Mouse (Mus musculus) yolk sac, embryonic 10.5 days (tissue): ENCODE measurements around the gene Mcrs1.
"Not testable (repeated sequence)": the region's sequence is repeated elsewhere in the genome, so short reads cannot be mapped to it uniquely, and the experiment has no call there.

Source experiments
- DNase-seq: peaks from one replicate; pipeline ENCODE4 v3.0.0-alpha.2; 2017; ENCODE audit warnings: low spot score

Gene Mcrs1

DNA sequence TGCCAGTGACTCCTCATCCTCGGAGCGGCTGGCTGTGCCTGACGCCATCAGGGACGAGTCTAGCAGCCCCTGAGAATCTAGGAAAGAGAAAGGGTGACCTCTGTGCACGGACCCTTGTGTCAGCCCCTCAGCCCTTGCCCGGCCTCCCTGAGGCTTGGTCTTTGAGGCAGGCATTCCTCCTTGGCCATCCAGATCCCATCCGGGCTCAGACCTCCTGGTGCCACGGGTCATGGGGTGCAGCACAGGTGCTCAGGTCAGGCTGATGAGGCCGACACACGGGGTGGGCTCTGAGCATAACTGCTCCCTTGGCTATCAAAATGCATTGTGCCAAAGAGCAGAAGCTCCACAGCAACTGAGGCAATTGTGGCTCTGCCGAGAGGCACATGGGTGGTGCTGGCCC is 1.8 kb downstream of the Mcrs1 start:
- no peak for DNase-seq

DNA sequence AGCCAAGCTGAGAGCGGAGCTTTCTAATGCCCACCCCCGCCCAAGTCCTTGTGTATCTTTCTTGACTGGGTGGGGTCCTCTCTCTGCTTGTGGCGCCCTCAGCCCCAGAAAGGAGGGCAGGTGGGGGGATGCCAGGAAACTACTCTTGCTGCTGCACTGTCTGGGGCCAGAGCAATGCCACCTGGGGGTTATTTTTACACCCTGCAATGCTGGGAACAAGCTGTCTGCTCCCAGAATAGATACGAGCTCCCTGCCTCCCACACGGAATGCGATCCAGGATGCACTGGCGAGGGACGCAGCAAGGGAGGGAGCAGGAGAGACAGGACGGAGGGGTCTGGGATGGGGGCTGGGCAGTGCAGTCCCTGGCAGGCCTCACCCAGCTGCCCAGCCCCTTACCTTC is 2.8 kb downstream of the Mcrs1 start:
- no peak for DNase-seq

DNA sequence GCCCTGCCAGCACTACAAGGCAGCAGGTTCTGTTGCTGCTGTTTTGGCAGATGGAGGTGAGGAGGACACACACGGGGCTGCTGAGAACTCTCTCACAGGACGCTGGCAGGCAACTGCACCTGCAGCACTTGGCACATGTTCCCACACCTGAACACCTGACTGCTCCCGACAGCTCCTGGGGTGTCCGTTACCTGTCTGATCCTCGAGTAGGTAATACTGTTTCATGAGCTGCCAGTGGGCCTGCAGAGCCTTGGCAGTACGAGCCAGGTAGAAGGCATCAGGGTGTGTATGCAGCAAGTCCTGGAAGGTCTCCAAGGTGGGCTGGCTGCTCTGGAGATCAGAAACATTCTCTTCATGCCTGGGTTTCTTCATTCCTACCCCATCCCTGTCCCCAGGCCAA is 5.0 kb downstream of the Mcrs1 start:
- DNase-seq = not testable (repeated sequence)

DNA sequence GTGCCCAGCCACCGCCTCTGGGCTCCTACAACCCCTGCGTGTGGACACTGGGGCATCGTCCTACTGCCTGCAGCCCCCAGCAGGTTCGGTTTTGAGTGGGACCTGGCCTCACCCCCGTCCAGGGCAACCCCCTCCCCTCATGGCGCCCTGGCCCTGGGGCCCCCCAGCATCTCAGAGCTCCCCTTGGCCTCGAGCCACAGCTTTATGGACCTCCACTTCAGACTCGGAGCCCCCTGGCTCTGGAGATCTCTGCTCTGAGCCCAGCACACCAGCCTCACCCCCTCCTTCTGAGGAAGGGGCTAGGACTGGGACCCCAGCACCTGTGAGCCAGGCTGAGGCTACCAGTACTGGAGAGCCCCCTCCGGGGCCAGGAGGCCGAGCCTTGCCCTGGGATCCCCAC is 9.7 kb downstream of the Mcrs1 start:
- DNase-seq = no peak

DNA sequence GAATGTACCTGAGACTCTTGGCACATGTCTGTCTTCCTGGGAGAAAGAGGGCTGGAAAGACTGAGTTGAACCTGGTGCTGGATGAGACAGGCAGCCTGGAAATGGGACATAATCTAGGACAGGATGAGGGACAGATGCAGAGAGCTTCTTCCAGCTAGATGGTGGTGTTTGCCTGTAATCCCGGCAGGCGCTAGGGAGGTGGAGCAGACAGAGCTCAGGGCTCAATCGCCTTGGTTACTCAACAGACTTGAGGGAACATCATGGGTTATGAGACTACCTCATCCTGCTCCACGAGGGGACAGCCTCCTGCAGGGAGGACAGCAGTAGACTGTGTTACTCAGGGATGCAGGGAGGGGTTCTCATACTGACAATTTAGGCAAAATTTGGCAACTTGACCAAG is 10.5 kb downstream of the Mcrs1 start:
- DNase-seq = no peak

DNA sequence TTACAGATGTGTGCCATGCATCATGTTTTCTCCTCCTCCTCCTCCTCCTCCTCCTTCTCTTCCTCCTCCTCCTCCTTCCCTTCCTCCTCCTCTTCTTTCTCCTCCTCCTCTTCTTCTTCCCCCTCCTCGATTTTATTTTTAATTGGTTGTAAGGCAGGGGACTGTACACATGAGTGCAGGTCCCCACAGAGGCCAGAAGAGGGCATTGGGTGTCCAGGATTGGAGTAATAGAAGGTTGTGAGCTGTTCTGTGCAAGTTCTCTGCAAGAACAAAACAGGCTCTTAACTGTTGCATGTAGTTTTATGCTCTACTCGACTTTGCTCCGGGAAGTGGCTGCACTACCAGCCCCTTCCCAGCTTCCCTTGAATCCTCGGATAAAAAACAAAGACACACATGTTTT is 11.6 kb downstream of the Mcrs1 start:
- no peak for DNase-seq

DNA sequence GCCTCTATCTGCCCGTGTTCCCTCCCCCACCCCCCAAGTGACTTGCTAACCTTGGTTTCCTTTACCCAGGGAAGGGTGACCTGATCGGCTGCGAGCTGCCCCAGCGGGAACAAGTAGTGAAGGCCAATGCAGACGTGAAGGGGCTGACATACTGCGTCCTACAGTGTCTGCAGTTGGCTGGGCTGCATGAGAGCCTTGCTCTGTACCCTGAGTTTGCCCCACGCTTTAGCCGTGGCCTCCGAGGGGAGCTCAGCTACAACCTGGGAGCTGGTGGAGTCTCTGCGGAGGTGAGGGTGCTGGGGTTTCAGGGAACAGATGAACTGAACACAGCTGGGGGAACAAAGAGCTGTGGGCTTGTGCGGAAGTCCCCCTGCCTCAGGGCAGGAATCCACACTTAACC is 13.8 kb downstream of the Mcrs1 start:
- no peak for DNase-seq

DNA sequence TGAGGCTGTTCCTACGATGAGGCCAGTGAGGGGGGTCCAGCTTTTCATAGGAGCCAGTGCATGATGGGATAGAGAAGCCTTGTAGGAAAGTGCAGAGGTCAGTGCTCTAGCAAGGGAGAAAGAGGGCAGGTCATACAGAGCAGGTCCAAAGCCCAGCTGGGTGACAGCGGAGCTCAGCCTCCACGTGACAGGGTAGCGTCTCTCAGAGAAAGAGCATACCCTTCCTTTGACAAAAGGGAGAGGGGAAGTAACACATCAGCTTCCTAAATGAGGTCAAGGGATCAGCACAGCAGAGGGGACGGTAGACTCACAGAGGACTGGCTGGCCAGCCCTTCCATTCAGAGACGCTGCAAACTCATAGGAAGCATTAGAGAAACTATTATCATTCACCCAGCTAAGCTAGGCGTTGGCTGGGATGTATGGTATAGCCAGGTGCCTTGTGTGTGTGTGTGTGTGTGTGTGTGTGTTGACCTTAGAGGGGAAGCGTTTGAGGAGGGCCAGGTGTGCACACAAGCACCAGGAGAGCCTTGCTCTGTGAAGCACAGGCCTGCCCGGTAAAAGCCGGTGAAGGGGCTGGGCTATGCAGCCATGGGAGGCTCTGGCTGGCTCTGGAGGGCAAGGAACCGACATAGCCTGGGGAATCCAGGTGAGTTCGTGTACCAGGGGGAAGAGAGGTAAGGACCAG is 17.3 kb downstream of the Mcrs1 start:
- peak; percentile 73 for DNase-seq

DNA sequence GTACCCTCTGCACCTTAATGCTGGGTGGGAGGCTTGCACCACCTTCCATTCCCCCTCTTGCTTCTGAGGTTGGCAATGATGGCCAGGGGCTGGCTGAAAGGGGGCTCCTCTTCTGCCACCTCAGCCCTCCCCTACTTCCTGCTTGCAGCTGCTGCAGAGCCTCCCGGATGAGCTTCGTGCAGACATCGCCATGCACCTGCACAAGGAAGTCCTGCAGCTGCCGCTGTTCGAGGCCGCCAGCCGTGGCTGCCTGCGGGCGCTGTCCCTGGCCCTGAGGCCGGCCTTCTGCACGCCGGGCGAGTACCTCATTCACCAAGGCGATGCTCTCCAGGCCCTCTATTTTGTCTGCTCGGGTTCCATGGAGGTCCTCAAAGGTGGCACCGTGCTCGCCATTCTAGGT is 18.0 kb downstream of the Mcrs1 start:
- no peak for DNase-seq

DNA sequence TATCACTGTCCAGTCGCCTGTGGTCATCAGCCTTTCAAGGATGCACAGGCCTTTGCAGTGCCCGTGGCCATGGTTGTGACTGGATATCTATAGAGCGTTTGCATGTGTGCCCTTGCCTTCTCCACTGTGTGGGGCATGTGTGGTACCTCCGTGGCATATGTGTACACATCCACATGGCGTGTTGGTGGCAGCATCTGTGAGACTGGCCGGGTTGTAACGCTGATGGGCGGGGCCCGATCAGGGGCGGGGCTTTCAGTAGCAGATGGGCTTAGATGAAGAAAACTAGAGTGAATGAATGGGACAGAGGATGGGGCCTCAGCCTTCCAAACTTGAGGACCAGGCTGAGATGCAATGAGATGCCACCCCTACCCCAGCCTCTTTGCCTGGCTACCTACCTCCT is 19.8 kb downstream of the Mcrs1 start:
- DNase-seq = no peak

DNA sequence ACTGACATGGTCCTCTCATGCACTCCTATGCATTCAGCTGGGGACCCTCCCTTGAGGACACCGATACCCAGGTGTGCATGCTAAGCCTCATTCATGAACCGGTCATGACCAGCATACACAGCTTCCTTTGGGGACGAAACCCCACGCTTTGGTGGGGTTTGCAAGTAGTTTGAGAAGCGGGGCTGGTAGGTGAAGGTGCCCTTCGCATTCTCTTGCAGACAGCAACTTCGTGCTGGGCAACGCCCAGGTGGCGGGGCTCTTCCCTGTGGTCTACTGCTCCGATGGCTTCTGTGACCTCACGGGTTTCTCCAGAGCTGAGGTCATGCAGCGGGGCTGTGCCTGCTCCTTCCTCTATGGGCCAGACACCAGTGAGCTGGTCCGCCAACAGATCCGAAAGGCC is 25.7 kb downstream of the Mcrs1 start:
- DNase-seq = no peak

DNA sequence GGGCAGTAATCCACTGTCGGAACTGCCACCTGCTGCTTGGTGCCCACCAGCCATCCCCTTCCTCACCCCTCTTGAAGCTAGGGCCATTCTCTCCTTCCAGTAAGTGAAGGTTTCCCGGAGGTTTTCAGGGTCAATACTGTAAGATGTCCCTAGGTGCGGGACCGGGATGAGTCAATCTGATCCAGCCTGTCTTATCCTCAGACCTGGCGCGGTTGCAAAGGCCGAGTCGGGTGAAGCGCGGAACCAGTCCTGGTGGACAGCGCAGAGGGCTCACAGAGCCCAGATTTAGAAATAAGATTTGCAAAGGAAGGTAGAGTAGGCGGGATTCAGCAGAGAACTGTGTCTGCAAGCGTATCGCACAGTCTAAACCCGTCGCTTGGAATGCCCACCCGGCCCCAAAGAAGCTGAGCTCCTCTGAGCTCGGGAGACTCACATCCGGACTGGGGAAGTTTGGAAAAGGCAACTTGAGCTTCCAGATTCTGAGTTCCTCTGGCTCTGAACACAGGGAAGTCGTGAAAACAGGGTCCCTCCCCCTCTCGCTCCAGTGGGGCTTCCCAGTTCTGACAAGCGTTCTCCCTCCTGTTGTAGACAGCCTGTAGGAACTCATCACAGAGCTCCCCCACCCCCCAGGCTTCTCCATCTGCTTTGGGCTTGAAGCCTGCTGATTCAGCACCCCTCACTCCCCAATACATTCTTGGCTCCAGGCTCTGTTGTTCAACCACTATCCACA is 26.5 kb downstream of the Mcrs1 start:
- DNase-seq = no peak

DNA sequence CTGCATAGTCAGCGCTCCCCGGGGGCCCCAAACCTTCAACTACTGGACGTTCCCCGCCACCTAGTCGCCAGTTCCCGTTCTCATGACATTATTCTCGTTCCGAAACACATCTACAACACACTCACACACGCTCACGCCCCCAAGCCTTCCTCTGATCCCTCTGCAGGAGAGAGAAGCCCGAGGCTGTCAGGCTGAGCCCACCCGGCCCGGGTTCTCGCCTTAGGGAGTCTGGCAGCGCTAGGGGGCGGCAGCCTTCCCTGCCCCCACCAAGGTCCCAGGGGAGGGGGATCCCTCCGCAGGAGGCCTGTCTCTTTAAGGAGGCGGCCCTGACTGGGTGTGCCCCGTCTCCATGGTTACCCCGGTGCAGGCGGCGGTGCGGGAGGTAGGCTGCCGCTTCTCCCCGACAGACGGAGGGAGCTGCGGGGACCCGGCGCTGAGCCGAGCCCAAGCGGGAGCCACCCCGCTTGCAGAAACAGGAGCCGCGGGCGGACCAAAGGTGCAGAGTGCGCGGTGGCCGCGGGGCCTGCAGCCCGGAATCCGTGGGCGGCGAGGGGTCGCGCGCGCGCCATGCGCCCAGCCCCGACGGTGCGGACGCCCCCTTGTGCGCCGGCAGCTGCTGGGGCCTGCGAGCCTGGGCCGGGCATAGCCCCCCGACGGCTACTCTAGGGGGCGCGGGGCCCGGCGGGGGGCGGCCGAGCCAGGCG is 27.4 kb downstream of the Mcrs1 start, which contains the start of gene Kcnh3:
TSS of gene Kcnh3 (plus strand) at position 654 of the 704 bp plus-strand sequence.
- DNase-seq = peak; percentile 61

DNA sequence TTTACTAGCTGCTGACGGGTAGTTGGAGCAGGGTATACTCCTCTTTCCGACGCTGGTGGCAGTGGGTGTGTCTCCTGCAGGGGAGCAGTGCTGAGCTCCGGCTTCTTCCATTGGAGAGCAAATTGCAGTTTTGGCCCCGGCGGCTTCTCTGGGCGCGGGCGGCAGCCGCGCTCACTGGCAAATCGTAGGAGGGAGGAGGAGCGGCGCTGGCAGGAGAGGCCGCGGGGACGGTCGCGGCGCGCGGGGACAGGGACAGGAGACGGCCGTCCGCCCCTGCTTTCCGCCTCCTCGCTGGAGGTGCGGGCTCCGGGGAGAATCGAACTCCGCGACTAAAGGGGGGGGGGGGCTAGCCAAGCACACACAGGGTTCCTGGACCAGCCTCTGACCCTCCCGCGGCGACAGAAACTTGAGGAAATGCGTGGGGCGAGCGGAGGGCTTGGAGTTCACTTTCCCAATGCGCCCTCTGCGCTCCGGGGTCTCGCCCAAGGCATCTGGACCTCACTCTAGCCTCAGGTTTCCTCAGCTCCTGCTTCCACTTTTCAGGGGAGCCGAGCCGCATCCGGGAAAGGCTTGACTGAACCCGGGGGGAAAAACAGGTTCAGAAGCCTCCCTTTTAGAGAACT is 28.1 kb downstream of the Mcrs1 start:
- DNase-seq = no peak

DNA sequence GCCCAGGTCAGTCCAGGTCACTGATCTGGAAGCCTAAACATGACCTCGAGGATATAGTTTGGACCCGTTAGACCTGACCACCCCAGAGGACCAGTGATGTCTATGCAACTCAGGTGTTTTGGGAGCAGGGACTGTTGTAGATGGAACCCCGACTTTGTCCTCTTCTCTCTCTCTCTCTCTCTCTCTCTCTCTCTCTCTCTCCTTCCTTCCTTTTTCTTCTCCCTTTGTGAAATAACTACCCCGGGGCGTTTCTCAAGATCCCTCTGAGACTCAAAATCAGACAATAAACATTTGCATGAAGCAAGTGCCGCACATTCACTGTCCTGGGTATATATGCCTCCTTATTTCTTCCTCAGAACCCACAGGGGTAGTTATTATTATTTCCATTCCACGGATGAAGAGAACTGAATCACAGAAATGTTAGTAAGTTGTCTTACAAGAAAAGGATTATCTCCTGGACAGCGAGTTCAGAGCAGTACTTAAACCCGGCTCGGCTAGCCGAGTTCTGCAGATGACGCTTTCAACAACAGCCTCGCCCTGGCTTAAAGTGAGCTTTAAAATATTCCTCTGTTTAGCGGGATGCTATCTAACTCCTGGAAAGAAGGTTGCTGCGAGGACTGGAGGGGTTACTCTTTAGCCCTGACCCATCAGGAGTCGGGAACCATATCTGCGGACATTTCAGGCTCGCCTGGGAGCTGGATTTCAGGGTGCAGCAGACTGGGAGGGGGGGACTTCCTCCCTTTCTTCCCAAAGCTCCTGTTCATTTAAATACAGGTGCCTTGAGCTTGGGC is 28.8 kb downstream of the Mcrs1 start:
- no peak for DNase-seq

DNA sequence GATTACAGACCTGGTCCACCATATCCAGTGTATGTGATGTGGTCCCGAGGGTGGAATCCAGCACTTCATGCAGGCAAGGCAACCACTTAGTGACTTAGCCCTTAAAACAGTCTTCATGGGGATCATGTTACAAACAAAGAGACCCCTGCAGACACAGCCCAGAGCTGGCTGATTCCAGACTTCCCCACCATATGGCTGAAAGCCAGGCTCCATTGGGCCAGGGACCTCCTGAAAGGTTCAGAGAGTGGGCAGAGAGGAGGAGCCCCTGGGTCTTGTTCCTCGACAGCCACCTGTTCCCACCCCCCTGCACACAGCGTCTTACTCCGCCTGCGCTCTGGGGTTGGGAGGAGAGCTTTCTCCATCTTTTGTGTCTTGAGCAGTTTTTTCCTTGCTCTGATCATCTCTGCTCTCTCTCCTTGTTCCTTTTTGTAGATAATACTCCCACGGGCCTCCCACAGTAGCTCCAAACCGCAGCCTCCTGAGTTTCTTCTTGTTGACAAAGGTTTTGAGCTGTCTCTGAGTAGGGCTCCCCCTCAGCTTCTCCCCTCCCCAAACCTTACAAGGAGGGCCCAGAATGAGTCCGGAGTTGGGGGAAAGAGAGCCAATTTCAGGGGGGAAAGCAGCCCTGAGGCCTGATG is 30.3 kb downstream of the Mcrs1 start:
- DNase-seq = no peak

DNA sequence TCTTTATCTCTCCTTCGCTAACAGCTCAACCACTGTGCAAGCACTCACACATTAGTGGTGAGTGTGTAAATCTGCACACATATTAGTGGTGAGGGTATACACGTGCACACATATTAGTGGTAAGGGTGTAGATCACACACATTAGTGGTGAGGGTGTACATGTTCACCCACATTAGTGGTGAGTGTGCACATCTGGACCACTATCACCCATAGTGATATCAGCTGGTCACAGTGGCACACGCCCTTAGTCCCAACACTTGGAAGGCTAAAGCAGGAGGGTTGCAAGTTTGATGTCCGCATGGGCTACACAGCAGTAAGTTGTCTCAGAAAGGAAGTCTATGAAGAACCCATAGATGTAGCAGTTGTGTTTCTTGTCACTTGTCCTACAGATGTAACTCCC is 34.1 kb downstream of the Mcrs1 start:
- no peak for DNase-seq

DNA sequence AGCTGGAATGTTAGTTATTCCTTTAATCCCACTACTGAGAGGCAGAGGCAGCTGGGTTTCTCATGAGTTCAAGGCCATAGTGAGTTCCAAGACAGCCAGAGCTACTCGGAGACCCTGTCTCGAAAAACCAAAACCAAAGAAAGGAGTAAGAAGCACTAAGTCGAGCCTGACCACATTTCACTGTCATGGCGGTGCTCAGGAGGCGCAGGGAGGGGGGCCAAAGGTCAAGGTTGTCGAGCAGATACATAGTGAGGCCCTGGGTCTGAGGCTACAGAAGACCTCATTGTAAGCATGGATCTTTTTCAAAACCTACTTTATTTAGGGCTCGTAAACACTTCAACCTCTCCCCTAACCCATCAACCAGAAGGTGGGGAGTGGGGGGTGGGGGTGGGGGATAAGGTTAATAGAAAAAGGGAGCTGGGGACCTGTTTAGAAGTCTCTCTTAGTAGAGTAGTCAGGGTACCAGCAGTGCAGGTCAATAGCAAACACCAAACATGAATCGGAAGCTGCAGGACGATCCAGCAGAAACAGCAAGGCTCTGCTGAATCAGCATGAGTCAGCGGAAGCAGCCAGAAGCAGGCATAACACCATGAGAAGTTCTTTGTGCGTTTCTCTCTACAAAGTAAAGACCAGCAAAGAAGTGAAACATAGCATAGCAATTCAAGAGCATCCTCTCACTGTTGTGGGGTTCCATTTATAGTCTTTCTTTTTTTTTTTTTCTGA is 35.9 kb downstream of the Mcrs1 start:
- DNase-seq = peak; percentile 61

DNA sequence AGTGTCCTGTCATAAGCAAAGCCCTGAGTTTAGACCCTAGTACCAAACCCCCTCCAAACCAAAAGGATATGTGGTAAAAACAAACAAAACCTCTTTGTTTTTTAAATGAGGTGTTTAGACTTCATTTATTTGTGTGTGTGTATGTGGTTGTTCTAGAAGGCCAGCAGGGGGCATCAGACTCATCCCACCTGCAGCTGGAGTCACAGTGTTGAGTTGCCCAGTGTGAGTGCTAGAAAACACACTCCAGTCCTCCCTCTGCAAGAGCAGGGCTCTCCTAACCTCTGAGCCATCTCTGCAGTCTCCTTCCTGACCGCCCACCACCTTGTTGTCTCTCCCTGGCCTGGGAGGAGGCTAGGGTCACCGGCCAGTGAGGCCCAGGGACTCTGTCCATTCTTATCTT is 36.8 kb downstream of the Mcrs1 start:
- DNase-seq = peak; percentile 35

DNA sequence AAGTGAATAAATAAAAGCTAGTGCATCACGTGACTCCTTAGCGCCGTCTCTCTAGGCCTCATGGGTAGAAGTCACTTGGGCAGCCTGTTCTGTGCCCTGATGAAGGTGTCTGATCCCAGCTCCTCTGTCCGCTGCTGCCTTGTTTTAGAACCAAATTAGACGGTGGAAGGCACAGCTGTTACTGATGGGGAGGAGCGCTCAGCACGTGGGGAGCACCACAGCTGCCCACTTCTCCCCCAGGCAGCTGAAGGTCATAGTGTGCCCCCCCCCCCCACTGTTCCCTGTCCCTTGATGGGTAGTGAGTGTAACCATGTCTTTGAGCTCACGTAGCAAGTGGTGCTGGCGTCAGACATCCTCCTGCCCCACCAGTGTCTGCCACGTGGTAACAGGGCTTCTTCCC is 38.6 kb downstream of the Mcrs1 start:
- no peak for DNase-seq

DNA sequence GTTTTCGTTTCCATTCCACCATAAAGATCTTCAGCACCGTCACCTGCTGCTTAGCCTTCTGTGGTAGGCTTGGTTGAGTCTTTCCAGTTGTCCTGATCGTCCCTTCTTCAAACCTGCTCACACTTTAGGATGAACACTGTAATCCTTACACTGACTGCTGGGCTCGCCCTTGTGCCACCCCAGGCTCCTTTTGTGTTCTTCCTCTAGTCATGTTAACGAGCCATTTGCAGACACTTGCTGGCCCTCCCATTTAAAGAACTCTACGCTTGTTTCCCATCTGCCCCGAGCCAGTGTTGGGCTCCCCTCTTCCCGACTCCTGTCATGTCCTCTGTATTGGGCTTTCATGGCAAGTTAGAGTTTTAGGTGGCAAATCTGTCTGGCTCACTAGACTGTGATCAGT is 45.8 kb downstream of the Mcrs1 start:
- DNase-seq = no peak
